Mouse (Mus musculus) layer of hippocampus, adult 9-10 months (tissue): ENCODE results near the gene Gna12.

Experiments used
- DNase-seq: peaks from one replicate; pipeline ENCODE4 v3.0.0; 2022; ENCODE audit warnings: low spot score

The Gna12 gene

DNA sequence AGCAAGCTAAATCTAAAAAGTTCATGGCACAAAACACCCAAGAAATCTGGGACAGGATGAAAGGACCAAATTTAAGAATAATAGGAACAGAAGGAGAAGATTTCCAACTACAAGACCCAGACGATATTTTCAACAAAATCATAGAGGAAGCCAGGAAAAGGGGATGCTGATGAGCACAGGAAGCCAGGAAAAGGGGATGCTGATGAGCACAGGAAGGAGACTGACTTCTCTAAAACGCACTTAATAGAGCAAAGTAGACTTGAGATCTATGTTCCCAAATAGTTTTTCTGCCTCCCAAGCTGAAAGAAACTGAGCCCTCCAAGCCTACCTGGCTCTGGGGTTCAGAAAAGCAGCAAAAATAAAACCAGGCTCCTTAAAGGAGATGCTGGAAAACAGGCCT lies 2.8 kb downstream of the Gna12 start:
- DNase-seq, result no peak

DNA sequence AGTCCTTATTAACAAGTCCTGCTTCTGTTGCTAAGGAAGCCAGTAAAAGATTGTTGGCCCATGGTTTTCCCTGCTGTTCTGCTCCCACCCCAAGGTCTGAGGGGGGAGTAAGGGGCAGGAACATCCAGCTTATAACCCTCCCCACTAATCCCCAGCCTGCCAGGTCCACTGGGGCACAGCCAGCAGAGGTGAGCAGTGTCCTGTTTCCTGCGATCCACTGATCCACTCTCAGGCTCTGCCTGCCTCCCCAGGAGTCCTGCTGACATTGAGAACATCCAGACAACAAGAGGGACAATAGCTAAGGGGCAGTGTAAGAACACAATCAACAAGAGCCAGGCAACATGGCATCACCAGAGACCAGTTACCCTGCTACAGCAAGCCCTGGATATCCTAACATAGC lies 3.4 kb downstream of the Gna12 start:
- DNase-seq, result no peak

DNA sequence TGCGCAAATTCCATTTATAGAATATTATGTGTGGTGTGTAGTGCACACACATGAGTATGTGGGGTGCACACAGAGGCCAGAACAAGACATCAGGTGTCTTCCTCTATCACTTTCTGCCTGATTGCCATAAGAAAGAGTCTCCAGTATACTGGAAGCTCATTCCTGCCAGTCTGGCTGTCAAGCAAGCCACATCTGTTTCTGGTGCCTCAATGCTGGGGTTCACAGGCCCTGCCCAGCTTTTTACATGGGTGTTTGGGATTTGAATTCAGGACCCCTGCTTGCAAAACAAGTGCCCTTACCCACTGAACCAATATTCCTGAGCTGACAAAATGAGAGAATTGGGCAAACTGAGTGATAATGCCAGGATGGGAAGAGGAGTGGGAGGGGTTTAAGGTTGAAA lies 4.1 kb downstream of the Gna12 start:
- no peak for DNase-seq

DNA sequence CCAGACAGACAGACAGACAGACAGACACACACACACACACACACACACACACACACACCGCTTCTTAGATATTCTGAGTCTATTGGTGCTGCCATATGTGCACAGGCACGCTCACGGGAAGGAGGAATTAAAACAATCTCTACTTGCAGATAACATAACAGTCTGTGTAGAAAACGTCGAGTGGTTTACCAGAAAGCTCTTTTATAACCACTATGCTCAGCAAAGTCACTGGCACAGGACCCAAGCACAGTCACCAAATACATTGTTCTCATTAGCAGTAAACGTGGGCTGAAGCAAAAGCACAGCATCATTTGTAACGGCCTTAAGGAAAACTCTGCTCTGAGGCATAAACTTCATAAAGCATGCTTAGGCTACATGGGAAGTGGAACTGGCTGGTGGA lies 6.1 kb downstream of the Gna12 start:
- no peak for DNase-seq

DNA sequence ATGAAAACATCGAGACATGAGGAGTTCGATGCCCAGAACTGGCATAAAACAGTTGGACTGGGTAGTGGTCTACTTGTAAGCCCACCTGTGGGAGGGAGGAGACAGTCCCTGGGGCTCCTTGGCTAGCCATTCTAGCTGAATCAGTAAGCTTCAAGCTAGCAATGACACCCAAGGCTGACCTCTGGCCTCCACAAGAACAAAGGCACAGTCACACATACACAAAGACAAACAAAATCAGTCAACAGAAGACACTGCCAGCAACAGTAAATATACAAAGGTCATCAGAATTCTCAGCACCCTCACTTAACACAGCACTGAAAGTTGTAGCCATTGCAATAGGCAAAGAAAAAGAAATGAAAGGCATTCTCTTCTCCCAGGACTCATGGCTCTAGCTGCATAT lies 6.8 kb downstream of the Gna12 start:
- no peak for DNase-seq

DNA sequence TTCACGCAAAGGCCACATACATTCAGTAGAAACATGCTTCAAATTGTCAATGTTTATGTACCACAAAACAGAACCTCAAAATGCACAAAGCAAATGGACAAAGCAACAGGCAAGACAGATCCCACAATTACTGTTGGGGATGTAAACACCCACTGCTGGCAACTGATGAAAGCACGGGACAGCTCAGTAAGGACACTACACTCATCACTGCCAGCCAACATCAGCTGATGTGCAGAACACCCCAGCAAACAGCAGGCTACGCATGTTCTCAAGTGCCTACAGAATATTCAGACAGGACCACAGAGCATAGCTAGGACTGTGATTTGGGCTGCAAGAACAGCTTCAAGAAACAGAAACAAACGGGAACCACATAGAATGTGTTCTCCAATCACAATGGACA lies 8.3 kb downstream of the Gna12 start:
- DNase-seq, result no peak

DNA sequence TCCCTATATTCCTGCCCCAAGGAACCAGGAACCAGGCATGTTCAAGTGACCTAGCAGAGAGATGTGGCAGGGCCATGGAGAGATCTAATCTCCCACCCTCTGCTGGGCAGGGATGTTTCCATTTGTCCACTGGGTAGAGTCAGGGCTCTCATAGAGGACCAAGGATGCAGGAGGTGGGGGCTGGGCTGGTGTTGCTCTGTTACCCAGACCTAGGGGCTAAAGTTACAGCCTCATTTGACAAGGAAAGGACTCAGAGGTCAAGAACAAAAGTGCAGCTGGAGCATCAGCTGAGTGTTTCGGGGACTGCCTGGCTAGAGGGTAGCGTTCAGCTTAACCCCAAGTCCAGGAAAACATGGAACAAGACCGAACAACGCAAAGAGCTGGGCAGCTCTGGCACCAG lies 9.7 kb downstream of the Gna12 start:
- no peak for DNase-seq

DNA sequence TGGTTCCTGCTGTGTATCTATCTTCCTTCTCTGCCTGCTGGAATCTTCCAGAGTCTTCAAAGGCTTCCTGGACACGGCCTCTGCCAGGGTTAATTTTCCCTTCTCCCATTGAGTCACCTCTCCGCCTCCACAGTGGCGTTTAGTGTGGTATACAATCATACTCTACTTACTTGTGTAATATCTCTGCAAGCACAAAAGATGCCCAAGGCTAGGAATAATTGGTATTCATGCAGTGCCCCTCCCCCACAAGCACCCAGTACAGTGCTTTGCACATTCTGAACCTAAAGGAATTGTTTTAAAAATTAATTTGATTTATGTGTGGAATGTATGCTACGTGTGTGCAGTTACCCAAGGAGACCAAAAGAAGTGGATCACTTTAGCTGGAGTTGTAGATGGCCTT lies 10.6 kb downstream of the Gna12 start:
- DNase-seq, result no peak

DNA sequence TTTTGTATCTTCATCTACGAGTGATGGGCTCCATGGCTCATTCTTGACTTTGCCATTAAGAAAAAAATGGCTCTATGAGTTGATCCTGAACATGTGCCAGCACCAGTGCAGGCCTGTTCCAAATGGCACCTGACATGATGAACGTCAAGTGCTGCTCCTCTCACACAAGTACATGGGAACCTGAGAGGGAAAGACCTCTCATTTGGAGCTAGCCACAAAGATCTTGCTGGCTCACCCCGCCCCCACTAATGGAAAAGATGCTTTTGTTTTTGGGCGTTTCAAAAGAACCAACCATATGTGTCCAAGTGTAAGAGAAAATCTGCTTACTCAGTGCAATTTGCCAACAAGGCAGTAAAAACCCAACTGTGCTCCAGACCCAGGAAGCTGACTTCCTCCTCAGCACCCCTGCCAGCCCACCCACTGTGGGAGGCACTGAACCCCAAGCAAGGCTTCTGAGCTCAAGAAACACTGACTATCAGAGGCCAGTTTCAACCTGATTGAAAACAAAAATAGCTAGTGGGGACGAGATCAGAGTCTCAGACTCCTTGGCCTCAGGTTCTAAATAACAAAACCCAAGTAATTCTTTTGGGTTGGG lies 11.7 kb downstream of the Gna12 start:
- no peak for DNase-seq

DNA sequence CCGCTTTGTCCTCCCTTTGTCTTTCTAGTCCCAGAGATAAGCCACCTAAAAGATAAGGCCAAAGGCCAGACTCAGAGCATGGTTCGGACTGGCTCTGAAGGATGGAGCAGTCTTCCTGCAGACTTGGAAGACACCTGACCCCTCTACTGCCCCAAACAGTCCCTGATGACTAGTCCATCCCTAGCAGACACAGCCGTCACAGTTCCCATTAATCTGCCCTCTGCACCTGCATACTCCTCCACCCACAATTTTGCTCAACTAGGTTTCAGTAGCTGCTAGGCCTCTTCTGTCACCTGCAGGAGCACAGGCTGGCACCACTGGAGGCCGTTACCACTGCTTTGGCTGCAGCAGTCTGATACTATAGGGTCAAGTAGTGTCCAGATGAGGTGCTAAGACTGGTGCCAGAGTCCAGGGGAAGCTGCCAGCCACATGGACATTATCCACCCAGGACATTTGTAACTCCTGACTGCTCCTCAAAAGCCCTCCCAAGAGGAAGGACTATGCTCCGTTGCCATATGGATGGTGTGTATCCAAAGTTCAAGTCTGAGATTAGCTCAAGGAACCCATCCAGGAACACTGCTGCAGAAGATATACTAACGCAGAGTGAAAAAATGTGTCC lies 13.2 kb downstream of the Gna12 start:
- DNase-seq, result no peak

DNA sequence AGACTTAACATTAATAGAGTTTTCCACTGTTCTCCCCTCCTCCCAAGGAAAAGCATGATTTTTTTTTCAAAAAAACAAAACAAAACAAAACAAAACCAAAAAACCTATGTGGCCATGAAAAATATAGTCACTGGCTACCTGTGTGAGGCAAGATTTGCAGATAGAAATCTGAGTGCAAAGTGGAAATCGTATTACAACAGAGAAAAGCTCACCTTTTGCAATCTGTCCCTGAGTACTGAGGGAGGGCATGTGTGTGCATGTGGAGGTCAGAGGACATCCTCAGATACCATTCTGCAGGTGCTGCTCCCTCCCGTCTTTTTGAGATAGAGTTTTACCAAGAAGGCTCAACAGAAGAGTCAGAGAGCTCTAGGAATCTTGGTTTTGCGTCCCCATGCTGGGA lies 14.2 kb downstream of the Gna12 start:
- DNase-seq, result no peak

DNA sequence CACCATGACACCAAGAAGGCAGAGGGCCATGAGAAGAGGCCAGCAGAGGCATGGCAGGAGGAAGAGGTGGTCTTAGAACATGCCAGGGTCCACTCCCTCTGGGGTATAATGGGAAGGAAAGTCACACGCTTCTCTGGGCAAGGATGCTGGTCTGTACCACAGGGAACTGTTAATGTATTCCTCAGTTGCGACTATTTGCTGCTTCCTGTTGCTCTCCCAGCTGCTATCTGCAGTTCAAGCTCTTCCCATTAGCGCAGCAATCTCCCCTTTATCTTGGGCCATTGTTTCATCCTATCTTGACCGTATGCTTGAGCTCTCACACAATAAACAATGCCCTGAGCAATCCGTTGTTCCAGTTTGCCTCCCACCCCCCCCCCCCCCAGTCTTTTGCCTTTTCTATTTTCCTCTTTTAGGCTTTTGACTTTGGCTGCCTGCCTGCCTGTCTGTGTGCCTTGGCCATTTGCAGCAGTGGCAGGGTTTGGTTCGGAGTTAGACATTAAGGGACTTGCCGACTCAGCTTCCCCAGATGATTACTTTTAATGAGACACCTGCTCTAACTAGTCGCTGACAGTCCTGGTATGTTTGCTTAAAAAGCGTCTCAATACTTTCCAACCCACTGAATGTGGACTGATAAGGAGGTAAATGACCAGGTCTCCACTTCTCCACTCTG lies 15.0 kb downstream of the Gna12 start:
- DNase-seq, result no peak

DNA sequence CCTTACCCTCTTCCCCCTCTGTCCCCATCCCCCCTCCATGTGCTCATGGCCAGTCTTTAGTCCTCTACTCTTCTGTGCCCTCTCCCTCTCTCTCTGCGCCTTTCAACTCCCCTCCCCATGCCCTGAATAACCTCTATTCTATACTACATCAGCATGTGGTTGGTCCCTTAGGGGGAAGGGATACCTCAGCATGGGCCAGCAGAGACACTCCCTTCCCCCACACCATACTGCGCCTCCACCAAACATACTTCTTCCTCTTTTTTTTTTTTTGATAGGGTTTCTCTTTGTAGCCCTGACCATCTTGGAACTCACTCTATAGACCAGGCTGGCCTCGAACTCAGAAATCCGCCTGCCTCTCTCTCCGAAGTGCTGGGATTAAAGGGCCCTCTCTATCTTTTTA lies 15.8 kb downstream of the Gna12 start:
- DNase-seq, result no peak

DNA sequence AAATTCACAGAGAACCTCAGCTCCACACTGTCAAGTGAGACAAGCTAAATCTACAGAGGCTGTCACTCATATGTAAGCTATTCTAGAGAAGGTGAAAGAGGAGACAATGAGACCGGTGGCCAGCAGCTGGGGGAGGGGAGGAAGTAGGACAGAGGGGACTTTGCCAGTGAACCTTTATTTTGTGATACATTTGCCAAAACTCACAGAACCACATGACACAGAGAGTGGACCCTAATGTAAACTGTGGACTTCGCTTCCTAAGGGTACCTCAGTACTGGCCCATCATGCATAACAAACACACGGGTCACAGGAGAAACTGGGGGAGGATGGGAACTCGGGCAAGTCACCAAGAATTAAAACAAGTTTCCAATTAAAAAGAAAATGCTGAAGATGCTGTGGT lies 17.5 kb downstream of the Gna12 start:
- no peak for DNase-seq

DNA sequence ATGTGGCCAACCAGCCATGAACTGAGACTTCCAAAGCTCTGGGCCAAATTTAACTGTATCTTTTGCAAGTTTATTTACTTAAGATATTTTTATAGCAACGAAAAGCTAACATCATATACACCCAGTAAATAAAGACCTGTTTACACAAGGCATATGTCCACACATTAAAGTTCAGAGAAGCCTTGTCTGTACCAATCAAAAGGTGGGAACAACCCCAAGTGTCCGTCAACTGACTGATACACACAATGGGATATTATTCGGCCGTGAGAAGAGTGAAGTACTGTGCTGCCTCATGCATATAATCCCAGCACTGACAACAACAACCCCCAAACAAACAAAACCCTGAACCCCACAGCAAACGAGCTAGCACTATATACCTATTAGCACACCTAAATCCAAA lies 18.2 kb downstream of the Gna12 start:
- DNase-seq, result no peak

DNA sequence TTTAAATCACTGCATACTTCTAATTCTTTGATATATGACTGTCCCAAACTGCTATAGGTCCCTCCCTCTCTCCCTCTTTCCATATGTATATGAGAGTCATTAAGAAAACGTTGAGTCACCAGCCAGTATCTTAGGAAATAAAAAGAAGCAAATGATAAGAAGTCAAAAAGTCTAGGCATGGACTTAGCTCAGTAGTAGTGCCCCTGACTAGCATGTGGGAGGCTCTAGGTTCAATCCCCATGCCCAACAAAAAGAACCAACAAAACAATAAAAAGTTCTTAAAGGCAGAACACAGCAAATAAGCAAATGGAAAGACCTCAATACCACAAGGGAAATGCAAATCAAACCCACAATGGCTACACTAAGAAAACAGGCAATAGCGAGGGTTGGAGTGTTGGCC lies 18.8 kb downstream of the Gna12 start:
- DNase-seq, result no peak

DNA sequence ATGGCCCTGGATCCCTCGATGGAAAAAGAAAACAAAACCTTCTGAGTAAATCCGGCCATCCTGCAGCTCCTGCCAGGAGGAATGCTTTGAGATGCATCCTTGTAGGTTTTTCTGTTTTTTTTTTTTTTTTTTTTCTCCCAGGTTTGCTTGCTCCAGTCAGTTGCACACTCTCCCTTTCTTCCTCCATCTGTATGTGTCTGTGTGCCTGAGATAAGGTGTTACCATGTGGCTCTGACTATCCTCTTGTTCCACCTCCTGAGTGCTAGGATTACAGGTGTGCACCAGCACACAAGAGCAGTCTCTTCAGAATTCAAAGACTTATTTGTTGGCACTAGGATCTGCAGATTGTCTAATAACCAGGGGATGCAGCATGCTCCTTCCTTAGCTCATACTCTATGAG lies 23.3 kb downstream of the Gna12 start:
- no peak for DNase-seq

DNA sequence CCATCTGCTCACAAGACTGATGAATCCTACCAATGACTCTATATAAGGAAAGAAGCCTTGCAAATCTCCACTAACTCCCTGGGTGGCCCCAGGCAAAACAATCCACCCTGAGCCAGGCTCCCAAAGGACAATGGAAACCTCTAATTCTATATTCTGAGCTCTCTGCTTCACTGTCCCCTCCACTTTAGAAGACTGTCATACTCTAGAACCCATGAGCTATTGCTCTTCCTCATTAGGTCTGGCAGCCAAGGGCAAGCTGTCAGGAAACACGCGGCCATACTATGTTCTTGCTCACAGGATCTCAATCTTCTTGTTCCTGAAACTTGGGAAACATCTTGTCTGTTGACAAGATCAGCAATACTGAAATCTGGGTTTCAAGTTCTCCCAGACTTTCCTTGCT lies 24.0 kb downstream of the Gna12 start:
- DNase-seq, result no peak

DNA sequence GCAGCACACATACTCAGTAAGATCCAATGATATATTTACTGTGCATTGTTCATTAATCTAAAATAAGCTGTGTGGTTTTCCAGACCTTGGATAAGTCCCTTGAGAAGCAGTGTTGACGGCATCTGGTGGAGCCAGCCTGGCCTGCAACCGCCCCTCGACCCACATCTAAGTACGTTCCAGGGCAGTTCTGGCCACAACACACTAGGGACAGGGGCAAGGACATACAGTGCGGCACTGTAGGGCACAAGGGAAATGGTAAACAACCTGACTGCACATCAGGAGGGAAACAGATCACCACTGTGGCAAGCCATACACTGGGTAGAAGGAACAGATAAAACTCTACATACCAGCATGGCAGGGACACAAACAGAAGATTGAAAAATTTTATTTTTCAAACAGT lies 28.4 kb downstream of the Gna12 start:
- DNase-seq, result no peak

DNA sequence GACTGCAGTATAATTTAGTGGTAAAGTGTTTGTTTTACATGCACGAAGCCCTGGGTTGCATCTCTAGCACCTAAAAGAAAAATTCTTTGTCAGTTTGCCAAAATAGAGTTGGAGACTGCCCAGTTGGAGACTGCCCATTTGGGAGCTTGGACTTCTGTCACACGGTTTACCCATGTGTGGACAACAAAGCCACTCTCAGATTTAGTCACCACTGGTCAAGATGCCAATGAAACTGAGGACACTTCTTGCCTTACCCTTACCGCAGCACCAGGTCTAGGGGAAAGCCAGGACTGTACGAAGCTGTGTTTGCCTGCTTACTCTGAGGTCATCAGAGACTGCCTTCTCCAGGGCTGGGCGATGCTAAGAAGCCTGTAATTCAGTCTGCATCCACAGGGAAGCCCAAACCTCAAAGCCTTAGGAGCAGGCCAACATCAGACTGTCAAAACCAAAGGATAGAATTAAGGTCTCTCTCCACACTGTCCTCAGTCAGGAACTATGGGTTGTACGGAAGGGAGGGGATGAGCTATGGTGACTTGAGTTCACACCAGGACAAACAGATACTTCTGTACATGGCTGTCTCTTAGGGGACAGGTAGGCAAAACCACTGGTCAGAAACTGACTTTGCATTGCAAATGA lies 29.8 kb downstream of the Gna12 start:
- DNase-seq, result no peak

DNA sequence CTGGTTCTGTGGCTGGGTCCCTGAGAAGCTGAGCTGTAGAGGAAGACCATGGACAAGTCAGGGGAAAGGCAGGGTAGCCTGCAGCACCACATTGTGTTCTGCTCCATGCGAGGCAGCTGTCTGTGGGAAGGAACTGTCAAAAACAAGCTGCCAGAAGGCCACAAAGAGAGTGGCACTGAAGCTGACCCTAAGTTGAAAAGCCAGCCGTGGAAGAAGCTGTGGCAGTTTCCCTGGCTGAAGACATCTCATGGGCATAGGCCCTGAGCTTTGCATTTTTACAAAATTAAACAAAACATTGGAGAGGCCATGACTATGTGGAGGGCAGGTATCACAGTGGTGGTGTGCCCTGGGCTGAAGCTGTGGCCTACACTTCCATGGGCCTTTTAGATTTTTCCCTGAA lies 31.0 kb downstream of the Gna12 start:
- no peak for DNase-seq

DNA sequence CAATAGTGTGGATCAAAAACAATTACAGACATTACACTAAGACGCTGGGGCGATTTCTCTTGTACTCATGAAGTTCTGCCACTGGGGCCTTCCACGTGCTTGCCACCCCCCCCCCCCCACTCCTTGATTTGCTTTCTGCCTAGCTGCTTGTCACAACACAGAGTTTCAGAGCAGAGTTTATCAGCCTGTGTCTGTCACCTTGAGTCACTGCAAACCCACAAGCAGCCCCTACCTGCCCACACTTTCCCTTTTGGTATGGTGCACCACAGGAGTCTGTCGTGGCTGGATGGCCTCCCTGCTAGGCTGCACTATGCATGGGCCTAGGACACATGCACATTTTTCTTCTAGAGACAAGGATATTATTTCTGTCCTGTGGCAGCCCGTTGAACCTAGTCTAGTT lies 31.5 kb downstream of the Gna12 start:
- no peak for DNase-seq

DNA sequence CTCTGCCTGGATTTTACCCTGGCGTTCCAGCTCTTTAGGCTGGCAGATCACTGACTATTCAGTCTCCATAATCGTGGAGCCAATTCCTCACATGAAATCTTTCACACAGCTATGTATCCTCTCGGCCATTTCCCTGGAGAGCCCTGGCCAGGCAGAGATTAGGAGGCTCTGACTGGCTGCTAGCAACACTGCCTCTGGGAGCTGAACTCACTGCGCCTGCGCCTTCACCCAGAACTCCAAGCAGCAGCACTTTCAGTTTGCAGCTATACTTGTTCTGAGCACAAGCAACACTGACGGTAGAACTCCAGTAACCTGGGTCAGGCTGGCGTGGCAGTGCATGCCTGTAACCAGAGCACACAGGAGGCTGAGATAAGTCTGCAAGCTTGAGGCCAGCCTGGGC lies 32.1 kb downstream of the Gna12 start:
- DNase-seq, result no peak

DNA sequence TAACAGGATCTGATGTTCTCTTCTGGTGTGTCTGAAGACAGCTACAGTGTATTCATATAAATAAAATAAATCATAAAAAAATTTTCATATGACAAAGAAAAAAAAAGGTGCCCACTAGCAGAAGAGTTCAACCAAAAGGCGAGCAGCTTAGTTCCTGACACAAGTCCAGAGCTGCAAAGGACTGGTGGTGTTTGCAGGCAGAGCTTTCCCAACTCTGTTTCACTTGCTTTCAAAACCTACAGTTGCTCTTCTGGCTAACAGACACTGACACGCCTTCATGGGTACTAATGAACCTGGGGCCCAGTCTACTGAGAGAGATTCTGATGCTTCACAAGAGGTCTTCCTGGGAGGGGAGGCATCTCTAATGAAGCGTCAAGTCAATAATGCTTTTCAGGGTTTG lies 34.2 kb downstream of the Gna12 start:
- DNase-seq, result no peak
